Mouse (Mus musculus): Measurements from ENCODE around the gene Pard3b. TPM values are rescaled to one million over a fixed set of nuclear protein-coding genes. Genes with fewer than 3 reads are reported as not detected.

Pard3b gene
- polyA plus RNA-seq, 1 experiment from 2014 or later = 27.7 TPM

- Histone ChIP-seq H3K27ac (no peak overlapping the region), H3K4me1 (replicated peaks) (peaks cover 3% of the 10 kb centered on the region; the same call in 1 of the 2 replicates), H3K36me3 (no peaks in the 10 kb centered on the region), H3K27me3 (replicated peaks) (no peaks in the 10 kb centered on the region), H3K9me3 (no peaks in the 10 kb centered on the region), H3K4me2 (replicated peaks) (no peak overlapping the region), H3K4me3 (replicated peaks) (no peak overlapping the region), H3K9ac (no peak overlapping the region)
- WGBS = 46% methylated on average over 10 of the region's 10 CpGs
- no peak for ATAC-seq
Observed at GRCm38 (mm10) chr1:62631511-62632305, 993.1 kb downstream of the Pard3b start.

DNA sequence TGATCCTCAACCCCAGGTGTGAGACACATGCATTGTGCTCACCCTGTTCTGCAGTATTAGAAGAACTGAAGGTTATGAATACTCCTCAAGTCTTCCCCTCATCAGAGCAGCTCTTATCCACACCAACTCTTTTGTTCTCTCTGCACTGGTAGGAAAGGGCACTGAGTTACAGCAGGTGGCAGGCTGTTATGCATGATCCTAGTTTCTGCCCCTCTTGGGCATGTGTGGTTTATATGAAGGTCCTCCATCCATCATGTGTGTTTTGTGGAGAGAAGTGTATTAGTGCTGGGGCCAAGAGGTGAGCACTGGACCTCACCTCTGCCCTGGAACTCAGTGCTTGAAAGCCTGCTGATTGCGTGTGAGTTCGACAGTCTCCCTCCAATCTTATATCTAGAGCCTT is 994.3 kb downstream of the Pard3b start:
- no peaks in the 10 kb centered on the region for H3K9me3 ChIP-seq
- H3K36me3 ChIP-seq = no peaks in the 10 kb centered on the region
- H3K4me2 ChIP-seq (replicated peaks) = no peak overlapping the region
- 82% methylated on average over 2 of the region's 2 CpGs for WGBS
- ATAC-seq = no peak
- peaks cover 9% of the 10 kb centered on the region for H3K4me1 ChIP-seq (replicated peaks)
- H3K4me3 ChIP-seq (replicated peaks) = no peak overlapping the region
- no peak overlapping the region for H3K27ac ChIP-seq
- no peaks in the 10 kb centered on the region for H3K27me3 ChIP-seq (replicated peaks)
- H3K9ac ChIP-seq = no peak overlapping the region

DNA sequence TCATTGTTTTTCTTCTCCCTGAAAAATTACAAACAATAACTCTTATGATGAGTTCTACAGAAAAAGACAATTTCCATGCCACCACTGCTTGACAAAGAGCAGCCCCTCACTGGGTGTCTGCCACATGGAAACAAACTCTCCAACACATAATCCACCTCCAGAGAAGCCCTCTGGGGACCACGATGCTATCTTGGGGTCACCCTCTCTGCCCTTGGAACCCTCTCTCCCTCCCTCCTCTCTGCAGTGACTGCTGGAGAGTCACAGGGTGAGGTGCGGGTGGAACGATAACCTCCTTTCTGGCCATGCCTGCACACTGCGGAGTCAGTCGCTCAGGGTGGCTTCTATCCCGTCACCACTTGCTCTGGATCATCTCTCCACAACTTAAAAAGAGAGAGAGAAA is 996.6 kb downstream of the Pard3b start:
- ATAC-seq = no peak
- Histone ChIP-seq H3K4me1 (replicated peaks) (peaks cover 9% of the 10 kb centered on the region), H3K27me3 (replicated peaks) (no peaks in the 10 kb centered on the region), H3K36me3 (no peaks in the 10 kb centered on the region), H3K27ac (peak overlapping the region; percentile 58; the same call in 1 of the 2 replicates), H3K4me3 (replicated peaks) (no peak overlapping the region), H3K4me2 (replicated peaks) (no peak overlapping the region), H3K9ac (no peak overlapping the region), H3K9me3 (no peaks in the 10 kb centered on the region)
- 57% methylated on average over 6 of the region's 6 CpGs for WGBS

DNA sequence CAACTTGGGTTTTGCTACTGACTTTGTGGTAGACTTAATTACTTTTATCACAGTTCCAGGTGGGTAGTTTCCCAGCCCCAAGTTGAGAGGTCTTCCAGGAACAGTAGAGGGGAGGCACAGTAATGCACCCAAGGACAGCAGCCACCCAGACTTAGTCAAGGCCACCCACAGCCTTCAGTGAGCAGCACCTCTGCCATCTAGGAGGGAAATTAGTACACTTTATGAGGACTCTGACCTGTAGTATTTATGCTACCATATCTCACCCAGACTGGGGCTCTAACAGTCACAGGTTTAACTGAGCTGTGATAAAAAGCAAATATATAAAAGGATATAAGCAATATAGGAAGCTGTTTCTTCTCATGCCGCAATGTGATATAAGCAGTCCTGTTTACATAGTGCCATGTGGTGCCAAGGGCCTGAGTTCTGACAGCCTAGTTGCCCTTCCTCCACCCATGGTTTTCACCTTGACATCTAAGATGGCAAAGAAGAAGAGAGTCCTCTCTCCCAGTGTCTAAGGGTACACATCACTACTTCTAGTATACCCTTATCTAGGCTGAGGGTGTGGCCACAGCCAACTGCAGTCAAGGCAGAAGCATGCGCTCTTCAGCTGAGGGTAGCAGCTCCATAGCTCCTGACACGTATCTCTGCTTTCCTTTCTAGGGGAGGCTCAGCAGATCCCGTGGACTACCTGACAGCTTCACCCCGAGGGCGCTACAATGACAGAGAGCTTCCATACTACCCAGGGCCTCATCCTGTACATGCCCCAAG is 998.5 kb downstream of the Pard3b start:
- no peak overlapping the region for H3K4me2 ChIP-seq (replicated peaks)
- no peaks in the 10 kb centered on the region for H3K9me3 ChIP-seq
- 70% methylated on average over 6 of the region's 6 CpGs for WGBS
- no peaks in the 10 kb centered on the region for H3K27me3 ChIP-seq (replicated peaks)
- no peak overlapping the region for H3K9ac ChIP-seq
- peak; percentile 91 for ATAC-seq
- peaks cover 9% of the 10 kb centered on the region for H3K4me1 ChIP-seq (replicated peaks)
- no peak overlapping the region for H3K4me3 ChIP-seq (replicated peaks)
- H3K27ac ChIP-seq = peak overlapping the region; percentile 7; the same call in 1 of the 2 replicates
- no peaks in the 10 kb centered on the region for H3K36me3 ChIP-seq

GRCm38 (mm10) chr1:62639012-62639411 is 1000.4 kb downstream of the Pard3b start:
- 81% methylated on average over 11 of the region's 11 CpGs for WGBS
- Histone ChIP-seq H3K36me3 (no peaks in the 10 kb centered on the region), H3K9me3 (no peaks in the 10 kb centered on the region), H3K4me1 (replicated peaks) (peaks cover 9% of the 10 kb centered on the region), H3K4me2 (replicated peaks) (no peak overlapping the region), H3K9ac (no peak overlapping the region), H3K27ac (no peak overlapping the region), H3K4me3 (replicated peaks) (no peak overlapping the region), H3K27me3 (replicated peaks) (no peaks in the 10 kb centered on the region)
- ATAC-seq = no peak

- Histone ChIP-seq H3K27me3 (replicated peaks) (no peaks in the 10 kb centered on the region), H3K4me2 (replicated peaks) (no peak overlapping the region), H3K4me1 (replicated peaks) (peaks cover 9% of the 10 kb centered on the region), H3K9me3 (no peaks in the 10 kb centered on the region), H3K27ac (no peak overlapping the region), H3K9ac (no peak overlapping the region), H3K4me3 (replicated peaks) (no peak overlapping the region), H3K36me3 (no peaks in the 10 kb centered on the region)
- ATAC-seq = no peak
- WGBS = 85% methylated on average over 4 of the region's 4 CpGs
Observed at GRCm38 (mm10) chr1:62639440-62639839, 1000.8 kb downstream of the Pard3b start.

DNA sequence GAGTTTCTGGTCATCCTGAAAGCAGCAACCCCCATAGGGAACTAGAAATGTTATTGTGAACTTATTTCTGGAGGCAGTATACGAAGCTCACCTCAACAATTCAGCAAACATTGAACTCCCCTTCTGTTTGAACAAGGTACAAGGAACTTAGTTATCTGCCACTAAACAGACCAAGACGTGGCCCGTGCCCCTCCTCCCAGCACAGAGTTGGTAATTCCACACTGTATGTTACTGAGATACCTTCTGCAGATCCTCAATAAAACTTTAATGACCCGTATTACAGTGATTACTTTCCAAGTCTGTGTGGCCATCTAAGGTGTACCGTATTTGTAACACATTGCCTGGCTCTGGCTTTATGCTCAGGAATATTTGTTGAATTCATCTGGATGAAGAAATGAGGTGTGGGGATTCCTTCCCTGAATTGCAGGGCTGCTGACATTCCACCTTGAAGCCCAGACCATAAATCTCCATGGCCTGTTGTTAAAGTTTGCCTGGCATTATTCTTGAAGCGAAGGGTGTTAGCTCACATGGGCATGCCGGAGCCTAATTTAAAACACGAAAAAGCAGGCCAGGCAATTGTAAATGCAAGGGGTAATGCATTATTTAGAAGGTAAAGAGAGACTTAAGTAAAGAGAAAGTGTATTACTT is 1006.1 kb downstream of the Pard3b start:
- H3K27ac ChIP-seq = no peak overlapping the region
- H3K4me2 ChIP-seq (replicated peaks) = no peak overlapping the region
- no peaks in the 10 kb centered on the region for H3K36me3 ChIP-seq
- peaks cover 9% of the 10 kb centered on the region for H3K4me1 ChIP-seq (replicated peaks)
- WGBS = 45% methylated on average over 8 of the region's 8 CpGs
- H3K9me3 ChIP-seq = no peaks in the 10 kb centered on the region
- no peak for ATAC-seq
- H3K27me3 ChIP-seq (replicated peaks) = no peaks in the 10 kb centered on the region
- no peak overlapping the region for H3K9ac ChIP-seq
- no peak overlapping the region for H3K4me3 ChIP-seq (replicated peaks)

GRCm38 (mm10) chr1:62646812-62647211 is 1008.2 kb downstream of the Pard3b start:
- no peak overlapping the region for H3K4me3 ChIP-seq (replicated peaks)
- no peak overlapping the region for H3K27ac ChIP-seq
- no peak for ATAC-seq
- 85% methylated on average over 2 of the region's 2 CpGs for WGBS
- H3K36me3 ChIP-seq = no peaks in the 10 kb centered on the region
- no peaks in the 10 kb centered on the region for H3K9me3 ChIP-seq
- no peak overlapping the region for H3K4me2 ChIP-seq (replicated peaks)
- peaks cover 9% of the 10 kb centered on the region for H3K4me1 ChIP-seq (replicated peaks)
- H3K27me3 ChIP-seq (replicated peaks) = no peaks in the 10 kb centered on the region
- no peak overlapping the region for H3K9ac ChIP-seq

DNA sequence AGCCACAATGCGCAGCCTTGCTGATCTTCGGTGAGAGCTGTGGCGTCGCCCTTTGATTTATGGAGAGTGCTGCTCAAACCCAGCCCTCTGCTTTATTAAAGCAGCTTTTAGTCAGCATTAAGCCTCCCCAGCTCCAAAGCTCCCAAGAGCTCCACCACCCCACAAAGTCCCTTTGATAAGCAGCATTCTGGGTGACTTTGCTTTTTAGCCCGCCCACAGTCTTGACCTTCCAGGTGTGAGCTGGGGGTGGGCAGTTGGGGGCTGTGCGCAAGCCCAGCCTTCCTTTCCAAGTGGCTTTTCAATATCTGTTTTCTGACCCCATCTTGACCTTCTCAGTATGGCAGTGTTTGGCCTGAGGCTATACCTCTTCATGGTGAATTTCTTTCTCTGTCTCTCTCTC is 1009.5 kb downstream of the Pard3b start:
- WGBS = 28% methylated on average over 6 of the region's 6 CpGs
- Histone ChIP-seq H3K4me3 (replicated peaks) (no peak overlapping the region), H3K9ac (no peak overlapping the region), H3K27ac (no peak overlapping the region), H3K9me3 (no peaks in the 10 kb centered on the region), H3K27me3 (replicated peaks) (no peaks in the 10 kb centered on the region), H3K36me3 (no peaks in the 10 kb centered on the region), H3K4me2 (replicated peaks) (peak overlapping the region; percentile 33; the same call in 1 of the 2 replicates), H3K4me1 (replicated peaks) (peaks cover 9% of the 10 kb centered on the region)
- peak; percentile 43; the same call in 1 of the 2 replicates for ATAC-seq

- Histone ChIP-seq H3K4me1 (replicated peaks) (peaks cover 9% of the 10 kb centered on the region), H3K36me3 (no peaks in the 10 kb centered on the region), H3K9me3 (no peaks in the 10 kb centered on the region), H3K9ac (no peak overlapping the region), H3K27me3 (replicated peaks) (no peaks in the 10 kb centered on the region), H3K4me3 (replicated peaks) (no peak overlapping the region), H3K4me2 (replicated peaks) (no peak overlapping the region), H3K27ac (no peak overlapping the region)
- no peak for ATAC-seq
- 44% methylated on average over 5 of the region's 5 CpGs for WGBS
Observed at GRCm38 (mm10) chr1:62648591-62648990, 1010.0 kb downstream of the Pard3b start.

GRCm38 (mm10) chr1:62650491-62650890 is 1011.9 kb downstream of the Pard3b start:
- no peaks in the 10 kb centered on the region for H3K9me3 ChIP-seq
- WGBS = 88% methylated on average over 5 of the region's 5 CpGs
- H3K4me2 ChIP-seq (replicated peaks) = no peak overlapping the region

GRCm38 (mm10) chr1:62654436-62654835 is 1015.8 kb downstream of the Pard3b start:
- H3K9ac ChIP-seq = no peak overlapping the region
- no peaks in the 10 kb centered on the region for H3K36me3 ChIP-seq
- H3K4me1 ChIP-seq (replicated peaks) = no peaks in the 10 kb centered on the region
- H3K4me2 ChIP-seq (replicated peaks) = no peak overlapping the region
- H3K4me3 ChIP-seq (replicated peaks) = no peak overlapping the region
- no peak overlapping the region for H3K27ac ChIP-seq
- 66% methylated on average over 6 of the region's 6 CpGs for WGBS
- H3K27me3 ChIP-seq (replicated peaks) = no peaks in the 10 kb centered on the region
- no peak for ATAC-seq
- H3K9me3 ChIP-seq = no peaks in the 10 kb centered on the region

More at GRCm38 (mm10) chr1:62650491-62650890, 1011.9 kb downstream of the Pard3b start:
- Histone ChIP-seq H3K4me1 (replicated peaks) (peaks cover 6% of the 10 kb centered on the region), H3K27ac (no peak overlapping the region), H3K4me3 (replicated peaks) (no peak overlapping the region), H3K9ac (no peak overlapping the region), H3K36me3 (no peaks in the 10 kb centered on the region), H3K27me3 (replicated peaks) (no peaks in the 10 kb centered on the region)
- ATAC-seq = no peak
